Mouse (Mus musculus) thymus, adult 2 months (tissue): ENCODE results near the gene Vta1. TPM values are rescaled to one million over a fixed set of nuclear protein-coding genes. Genes with fewer than 3 reads are reported as not detected.
A peak's percentile ranks its signal among the peaks of the same experiment; 100 is the strongest.

ENCODE experiments used
- DNase-seq: peaks from one replicate; pipeline ENCODE4 v3.0.0; 2021
- H3K27ac ChIP-seq: fragments of 200-500 bp; 2 replicates; pipeline ENCODE4 v1.5.1; 2012; ENCODE audit warnings: low read length, control low read depth; ENCODE audit not compliant: control insufficient read depth, insufficient read depth
- H3K27me3 ChIP-seq: fragments of 200-500 bp; 2 replicates; pipeline ENCODE4 v1.6.1; 2012; ENCODE audit warnings: mild to moderate bottlenecking, low read length, moderate library complexity, mixed read lengths; ENCODE audit not compliant: control insufficient read depth, insufficient read depth
- H3K36me3 ChIP-seq: fragments of 200-500 bp; 2 replicates; pipeline ENCODE4 v1.6.1; 2012; ENCODE audit warnings: mild to moderate bottlenecking, low read length, moderate library complexity; ENCODE audit not compliant: control insufficient read depth, insufficient read depth
- H3K4me1 ChIP-seq: fragments of 200-500 bp; replicated peaks from 2 replicates; pipeline ENCODE4 v1.6.1; 2012; ENCODE audit warnings: low read length; ENCODE audit not compliant: control insufficient read depth, insufficient read depth
- H3K4me3 ChIP-seq: fragments of 200-500 bp; 2 replicates; pipeline ENCODE4 v1.5.1; 2012; ENCODE audit warnings: mild to moderate bottlenecking, low read length, control low read depth, moderate library complexity; ENCODE audit not compliant: control insufficient read depth, insufficient read depth
- CTCF ChIP-seq: fragments of 200-500 bp; IDR thresholded peaks from 2 replicates; pipeline ENCODE4 v1.5.1; 2012; ENCODE audit warnings: mild to moderate bottlenecking, control low read depth, low read length, moderate library complexity, borderline replicate concordance; ENCODE audit not compliant: control insufficient read depth, poor library complexity, insufficient read depth; ENCODE audit errors: extremely low read depth
- POLR2A ChIP-seq: fragments of 200-500 bp; IDR thresholded peaks from 2 replicates; pipeline ENCODE4 v1.6.1; 2012; ENCODE audit warnings: mild to moderate bottlenecking, low read length, control low read depth, moderate library complexity; ENCODE audit not compliant: control insufficient read depth, poor library complexity, insufficient read depth; ENCODE audit errors: extremely low read depth
- WGBS: fragments of 180-500 bp; shearing (Covaris S2); methylation state at CpG from one replicate; pipeline ENCODE4 v1.1.7; 2018; 5-methylcytosine and 5-hydroxymethylcytosine counted together
- polyA plus RNA-seq: library from polyadenylated mRNA; depleted of rRNA; stranded (reverse); fragments of >200 nt; gene quantifications from 2 replicates; pipeline ENCODE4 v1.2.3, GENCODE M21; 2012; rRNA removed

Vta1 gene
- 125 and 130 TPM in 2 replicates for polyA plus RNA-seq

GRCm38 (mm10) chr10:14705072-14706066, at the start of gene Vta1, which contains the start of gene Nmbr:
TSS of gene Vta1 (minus strand) at chr10:14705560.
TSS of gene Nmbr (plus strand) at chr10:14705591.
- H3K36me3 ChIP-seq = no peaks in the 10 kb centered on the region
- peak; percentile 70 for TF ChIP-seq POLR2A
- no peak; the same call in 1 of the 2 replicates for TF ChIP-seq CTCF
- under 1% methylated on average over 50 of the region's 50 CpGs for WGBS
- no peaks in the 10 kb centered on the region for H3K4me1 ChIP-seq
- H3K27ac ChIP-seq = no peak within 1 kb of the TSS
- H3K4me3 ChIP-seq = peak within 1 kb of the TSS; percentile 96
- DNase-seq = peak; percentile 99
- no peaks in the 10 kb centered on the region for H3K27me3 ChIP-seq

GRCm38 (mm10) chr10:14734285-14734684, 28.9 kb upstream of the Vta1 start:
- 11% methylated on average over 2 of the region's 2 CpGs for WGBS
- peak; percentile 1 for DNase-seq
- Histone ChIP-seq H3K27me3 (no peaks in the 10 kb centered on the region), H3K4me1 (no peaks in the 10 kb centered on the region), H3K27ac (no peak overlapping the region), H3K36me3 (no peaks in the 10 kb centered on the region), H3K4me3 (no peak overlapping the region)
- TF ChIP-seq CTCF (no peak), POLR2A (no peak)

- H3K36me3 ChIP-seq = no peaks in the 10 kb centered on the region
- H3K4me3 ChIP-seq = no peak overlapping the region
- H3K27me3 ChIP-seq = no peaks in the 10 kb centered on the region
- H3K4me1 ChIP-seq = no peaks in the 10 kb centered on the region
- H3K27ac ChIP-seq = no peak overlapping the region
- no peak for TF ChIP-seq POLR2A
- WGBS = 82% methylated on average over 9 of the region's 9 CpGs
- DNase-seq = no peak
Observed at GRCm38 (mm10) chr10:14725671-14726070, 20.3 kb upstream of the Vta1 start.

- Histone ChIP-seq H3K4me3 (no peak within 1 kb of the TSS), H3K27me3 (no peaks in the 10 kb centered on the region), H3K27ac (no peak within 1 kb of the TSS), H3K36me3 (no peaks in the 10 kb centered on the region), H3K4me1 (no peaks in the 10 kb centered on the region)
- whole genome bisulfite sequencing = 94% methylated on average over 3 of the region's 3 CpGs
- TF ChIP-seq CTCF = no peak
- TF ChIP-seq POLR2A = no peak
- DNase-seq = no peak
Observed at GRCm38 (mm10) chr10:14718114-14718513, 12.8 kb upstream of the Vta1 start, which contains the start of gene Gje1. TSS of gene Gje1 (minus strand) at chr10:14718214.

- H3K36me3 ChIP-seq = no peaks in the 10 kb centered on the region
- no peaks in the 10 kb centered on the region for H3K4me1 ChIP-seq
- H3K27me3 ChIP-seq = no peaks in the 10 kb centered on the region
- TF ChIP-seq POLR2A = no peak
- no peak for TF ChIP-seq CTCF
- H3K27ac ChIP-seq = no peak overlapping the region
- WGBS = 49% methylated on average over 4 of the region's 4 CpGs
- H3K4me3 ChIP-seq = no peak overlapping the region
- DNase-seq = no peak
Observed at GRCm38 (mm10) chr10:14703830-14704420, 1.4 kb downstream of the Vta1 start.

GRCm38 (mm10) chr10:14703239-14703638, 2.1 kb downstream of the Vta1 start:
- H3K36me3 ChIP-seq = no peaks in the 10 kb centered on the region
- no peak overlapping the region for H3K4me3 ChIP-seq
- DNase-seq = no peak
- no peak overlapping the region for H3K27ac ChIP-seq
- H3K27me3 ChIP-seq = no peaks in the 10 kb centered on the region
- H3K4me1 ChIP-seq = no peaks in the 10 kb centered on the region
- no peak for TF ChIP-seq CTCF
- no peak for TF ChIP-seq POLR2A
- 96% methylated on average over 1 of the region's 1 CpGs for WGBS
